ENCODE assay signal across 16 mouse cellular contexts in the genomic region with DNA sequence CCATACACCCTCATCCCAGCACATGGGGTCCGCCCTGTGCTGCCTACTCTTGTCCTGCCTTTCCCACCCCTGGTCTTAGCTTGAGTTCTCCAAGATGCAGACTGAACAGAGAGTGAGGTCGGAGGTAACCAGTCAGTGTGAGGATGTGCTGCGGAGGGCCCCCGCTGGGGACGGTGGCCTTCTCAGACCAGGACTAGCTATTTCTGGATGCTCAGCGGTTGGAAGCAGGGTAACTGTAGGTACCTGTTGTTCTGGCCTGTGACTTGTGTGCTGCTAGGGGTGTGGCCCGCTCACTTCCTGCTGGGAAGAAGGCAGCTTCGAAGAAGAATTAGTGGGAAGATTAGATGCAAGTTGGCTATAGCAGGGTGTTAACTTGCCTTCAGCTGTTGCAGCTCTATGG.
"Had no signal": no experiment of that assay in that cellular context is flagged by ENCODE, and none has a peak within 500 bp of the region (broad histone marks: within the 10 kb centered on the region; RNA-seq: fewer than 3 reads in every experiment).

No protein-coding gene starts in this region.

- H3K4me1 ChIP-seq: liver, embryonic 15.5 days; megakaryocyte, embryonic 14.5 days had no signal

- H3K9ac ChIP-seq: liver, embryonic 15.5 days; liver, postnatal 0 days; lung, embryonic 15.5 days; midbrain, embryonic 12.5 days; midbrain, embryonic 15.5 days; neural tube, embryonic 12.5 days had no signal

- H3K4me2 ChIP-seq: liver, embryonic 15.5 days; lung, embryonic 15.5 days; midbrain, embryonic 12.5 days; midbrain, embryonic 15.5 days; neural tube, embryonic 12.5 days had no signal

- H3K27me3 ChIP-seq: liver, embryonic 15.5 days; lung, embryonic 15.5 days; neural tube, embryonic 12.5 days had no signal

- H3K4me3 ChIP-seq: liver, embryonic 15.5 days; lung, embryonic 15.5 days; megakaryocyte, embryonic 14.5 days; midbrain, embryonic 12.5 days; midbrain, embryonic 15.5 days; neural tube, embryonic 12.5 days had no signal

- H3K9me3 ChIP-seq: liver, embryonic 15.5 days; lung, embryonic 15.5 days; megakaryocyte, embryonic 14.5 days; midbrain, embryonic 12.5 days; midbrain, embryonic 15.5 days; neural tube, embryonic 12.5 days had no signal

- H3K36me3 ChIP-seq: liver, embryonic 15.5 days; lung, embryonic 15.5 days; midbrain, embryonic 12.5 days; midbrain, embryonic 15.5 days; neural tube, embryonic 12.5 days had no signal

- H3K27ac ChIP-seq: liver, embryonic 15.5 days; lung, embryonic 15.5 days; macrophage; midbrain, embryonic 12.5 days; midbrain, embryonic 15.5 days; neural tube, embryonic 12.5 days had no signal

- ATAC-seq: liver, postnatal 0 days; lung, postnatal 0 days; midbrain, embryonic 15.5 days had no signal

- DNase-seq: liver, postnatal 0 days; lung, adult 2 months; lung, postnatal 14 days; lung, postnatal 36 days; right cerebral cortex, postnatal 14 days; thymus, adult 2 months; thymus, postnatal 25 days; thymus, postnatal 4 days had no signal
